Mouse (Mus musculus) neutrophil, adult 65 days (primary cell): ENCODE measurements around the gene Ehd2. TPM values are rescaled to one million over a fixed set of nuclear protein-coding genes. Genes with fewer than 3 reads are reported as not detected.

ENCODE experiments used
- total RNA-seq: library from RNA; stranded (reverse); gene quantifications from 2 replicates; pipeline ENCODE4 v1.2.4, GENCODE M21; 2023

Gene Ehd2
- total RNA-seq = 0.14 TPM in 1 of 2 replicates, not detected in the other

GRCm38 (mm10) chr7:15967312-15967711 lies at the start of gene Ehd2:
TSS of gene Ehd2 (minus strand) at chr7:15967567.

GRCm38 (mm10) chr7:15945721-15946536 lies 21.4 kb downstream of the Ehd2 start, which contains the start of gene Nop53:
TSS of gene Nop53 (minus strand) at chr7:15946074.

GRCm38 (mm10) chr7:15922220-15922773 lies 45.1 kb downstream of the Ehd2 start, which contains the start of gene Selenow:
TSS of gene Selenow (minus strand) at chr7:15922402.

Other genes with a start within 250 kb of the Ehd2 start
- gene Obox5, start 217.4 kb downstream of the Ehd2 start, total RNA-seq = not detected in 2 replicates
- not detected in 2 replicates for gene Obox6, start 127.9 kb downstream of the Ehd2 start, total RNA-seq
- not detected in 2 replicates for gene Crx, start 87.6 kb downstream of the Ehd2 start, total RNA-seq
- gene Crxos, start 85.0 kb downstream of the Ehd2 start, total RNA-seq = not detected in 2 replicates
- 15.2 and 15.5 TPM in 2 replicates for gene Selenow, start 45.2 kb downstream of the Ehd2 start, total RNA-seq
- gene Nop53, start 21.5 kb downstream of the Ehd2 start, total RNA-seq = 148 and 177 TPM in 2 replicates
- 28.1 and 31.4 TPM in 2 replicates for gene Bicra, start 80.4 kb upstream of the Ehd2 start, total RNA-seq
- 0.50 and 0.66 TPM in 2 replicates for gene Zfp541, start 94.2 kb upstream of the Ehd2 start, total RNA-seq
- 246 and 292 TPM in 2 replicates for gene Napa, start 130.9 kb upstream of the Ehd2 start, total RNA-seq
- 14.9 and 15.4 TPM in 2 replicates for gene Kptn, start 152.3 kb upstream of the Ehd2 start, total RNA-seq
- 0.13 and 0.14 TPM in 2 replicates for gene Slc8a2, start 162.3 kb upstream of the Ehd2 start, total RNA-seq
- gene Meis3, start 207.5 kb upstream of the Ehd2 start, total RNA-seq = 0.66 TPM in 1 of 2 replicates, not detected in the other